Mouse (Mus musculus): ENCODE measurements around the gene Tmem221. TPM values are rescaled to one million over a fixed set of nuclear protein-coding genes. Genes with fewer than 3 reads are reported as not detected.

The Tmem221 gene
- polyA plus RNA-seq, 1 experiment, result 18.5 TPM

- 10% methylated on average over 27 of the region's 27 CpGs for WGBS
- TF ChIP-seq CTCF (IDR thresholded peaks at IDR 0.05; ENCODE audit: insufficient read depth, low read length), result peak; percentile 77
- TF ChIP-seq POLR2A (IDR thresholded peaks at IDR 0.05; ENCODE audit: borderline replicate concordance, extremely low read depth, low read depth, low read length), result peak; percentile 10; the same call in 1 of the 2 replicates
- peak; percentile 85 for DNase-seq
These were observed 37.2 kb upstream of the Tmem221 start for GRCm38 (mm10) chr8:71595862-71596261.

GRCm38 (mm10) chr8:71594324-71594722, 35.7 kb upstream of the Tmem221 start:
- Histone ChIP-seq H3K4me3 (replicated peaks; ENCODE audit: extremely low read depth, low read depth, low read length) (no peak overlapping the region), H3K4me1 (ENCODE audit: control insufficient read depth, insufficient read depth, low read length) (peaks cover 7% of the 10 kb centered on the region)
- TF ChIP-seq POLR2A (IDR thresholded peaks at IDR 0.05; ENCODE audit: borderline replicate concordance, extremely low read depth, low read depth, low read length) (no peak), CTCF (IDR thresholded peaks at IDR 0.05; ENCODE audit: insufficient read depth, low read length) (no peak)
- 96% methylated on average over 4 of the region's 4 CpGs for WGBS
- DNase-seq, result no peak

More at GRCm38 (mm10) chr8:71595862-71596261, 37.2 kb upstream of the Tmem221 start:
- H3K4me1 ChIP-seq (ENCODE audit: control insufficient read depth, insufficient read depth, low read length), result peaks cover 7% of the 10 kb centered on the region
- no peak overlapping the region for H3K4me3 ChIP-seq (replicated peaks; ENCODE audit: extremely low read depth, low read depth, low read length)

GRCm38 (mm10) chr8:71593556-71594323, 35.1 kb upstream of the Tmem221 start:
- Histone ChIP-seq H3K4me3 (replicated peaks; ENCODE audit: extremely low read depth, low read depth, low read length) (no peak overlapping the region), H3K4me1 (ENCODE audit: control insufficient read depth, insufficient read depth, low read length) (peaks cover 7% of the 10 kb centered on the region)
- TF ChIP-seq POLR2A (IDR thresholded peaks at IDR 0.05; ENCODE audit: borderline replicate concordance, extremely low read depth, low read depth, low read length), result no peak
- TF ChIP-seq CTCF (IDR thresholded peaks at IDR 0.05; ENCODE audit: insufficient read depth, low read length), result no peak
- 87% methylated on average over 8 of the region's 8 CpGs for WGBS
- DNase-seq, result no peak

GRCm38 (mm10) chr8:71592374-71593170, 33.9 kb upstream of the Tmem221 start:
- Histone ChIP-seq H3K4me1 (ENCODE audit: control insufficient read depth, insufficient read depth, low read length) (peaks cover 7% of the 10 kb centered on the region), H3K4me3 (replicated peaks; ENCODE audit: extremely low read depth, low read depth, low read length) (peak overlapping the region; percentile 91)
- no peak for DNase-seq
- TF ChIP-seq CTCF (IDR thresholded peaks at IDR 0.05; ENCODE audit: insufficient read depth, low read length), result no peak
- no peak for TF ChIP-seq POLR2A (IDR thresholded peaks at IDR 0.05; ENCODE audit: borderline replicate concordance, extremely low read depth, low read depth, low read length)
- WGBS, result 3% methylated on average over 60 of the region's 60 CpGs

GRCm38 (mm10) chr8:71591471-71592373, 33.1 kb upstream of the Tmem221 start, which contains the start of gene Pgls:
TSS of gene Pgls (plus strand) at chr8:71592176.
- peak; percentile 92 for DNase-seq
- Histone ChIP-seq H3K4me3 (replicated peaks; ENCODE audit: extremely low read depth, low read depth, low read length) (peak within 1 kb of the TSS; percentile 91), H3K4me1 (ENCODE audit: control insufficient read depth, insufficient read depth, low read length) (peaks cover 7% of the 10 kb centered on the region)
- under 1% methylated on average over 71 of the region's 71 CpGs for WGBS
- peak; percentile 72 for TF ChIP-seq POLR2A (IDR thresholded peaks at IDR 0.05; ENCODE audit: borderline replicate concordance, extremely low read depth, low read depth, low read length)
- TF ChIP-seq CTCF (IDR thresholded peaks at IDR 0.05; ENCODE audit: insufficient read depth, low read length), result no peak

- no peak for DNase-seq
- Histone ChIP-seq H3K4me1 (ENCODE audit: control insufficient read depth, insufficient read depth, low read length) (peaks cover 6% of the 10 kb centered on the region), H3K4me3 (replicated peaks; ENCODE audit: extremely low read depth, low read depth, low read length) (peak overlapping the region; percentile 60)
- TF ChIP-seq CTCF (IDR thresholded peaks at IDR 0.05; ENCODE audit: insufficient read depth, low read length), result no peak
- no peak for TF ChIP-seq POLR2A (IDR thresholded peaks at IDR 0.05; ENCODE audit: borderline replicate concordance, extremely low read depth, low read depth, low read length)
- 27% methylated on average over 5 of the region's 5 CpGs for WGBS
These were observed 32.3 kb upstream of the Tmem221 start for GRCm38 (mm10) chr8:71591017-71591416.

- Histone ChIP-seq H3K4me3 (replicated peaks; ENCODE audit: extremely low read depth, low read depth, low read length) (no peak overlapping the region), H3K4me1 (ENCODE audit: control insufficient read depth, insufficient read depth, low read length) (peaks cover 4% of the 10 kb centered on the region)
- no peak for TF ChIP-seq POLR2A (IDR thresholded peaks at IDR 0.05; ENCODE audit: borderline replicate concordance, extremely low read depth, low read depth, low read length)
- TF ChIP-seq CTCF (IDR thresholded peaks at IDR 0.05; ENCODE audit: insufficient read depth, low read length), result no peak
- no peak for DNase-seq
- 77% methylated on average over 3 of the region's 3 CpGs for WGBS
These were observed 30.1 kb upstream of the Tmem221 start for GRCm38 (mm10) chr8:71588762-71589161.

GRCm38 (mm10) chr8:71586891-71587290, 28.2 kb upstream of the Tmem221 start:
- TF ChIP-seq POLR2A (IDR thresholded peaks at IDR 0.05; ENCODE audit: borderline replicate concordance, extremely low read depth, low read depth, low read length) (no peak), CTCF (IDR thresholded peaks at IDR 0.05; ENCODE audit: insufficient read depth, low read length) (peak; percentile 69)
- Histone ChIP-seq H3K4me3 (replicated peaks; ENCODE audit: extremely low read depth, low read depth, low read length) (no peak overlapping the region), H3K4me1 (ENCODE audit: control insufficient read depth, insufficient read depth, low read length) (no peaks in the 10 kb centered on the region)
- WGBS, result 70% methylated on average over 2 of the region's 2 CpGs
- no peak for DNase-seq

- WGBS, result 52% methylated on average over 8 of the region's 9 CpGs
These were observed 21.5 kb upstream of the Tmem221 start for GRCm38 (mm10) chr8:71580201-71580600.

More at GRCm38 (mm10) chr8:71580201-71580600, 21.5 kb upstream of the Tmem221 start:
- no peaks in the 10 kb centered on the region for H3K4me1 ChIP-seq (ENCODE audit: control insufficient read depth, insufficient read depth, low read length)
- H3K4me3 ChIP-seq (replicated peaks; ENCODE audit: extremely low read depth, low read depth, low read length), result no peak overlapping the region
- TF ChIP-seq CTCF (IDR thresholded peaks at IDR 0.05; ENCODE audit: insufficient read depth, low read length) (no peak), POLR2A (IDR thresholded peaks at IDR 0.05; ENCODE audit: borderline replicate concordance, extremely low read depth, low read depth, low read length) (no peak)
- no peak for DNase-seq

Measured in lung, adult 2 months (tissue).